Mouse (Mus musculus): ENCODE data around the gene Scarb2.

Scarb2 gene

GRCm38 (mm10) chr5:92435025-92435584 is 71.5 kb downstream of the Scarb2 start, which contains the start of gene Nup54:
TSS of gene Nup54 (minus strand) at chr5:92435219.
- DNase-seq (ENCODE audit: low spot score) = peak; percentile 96

GRCm38 (mm10) chr5:92434571-92434985 is 72.1 kb downstream of the Scarb2 start:
- no peak for DNase-seq (ENCODE audit: low spot score)

- no peak for DNase-seq (ENCODE audit: low spot score)
These were observed 72.6 kb downstream of the Scarb2 start for GRCm38 (mm10) chr5:92434070-92434469.

- DNase-seq (ENCODE audit: low spot score) = no peak
These were observed 75.0 kb downstream of the Scarb2 start for GRCm38 (mm10) chr5:92431611-92432010.

GRCm38 (mm10) chr5:92430723-92431122 is 75.9 kb downstream of the Scarb2 start:
- DNase-seq (ENCODE audit: low spot score) = no peak

- DNase-seq (ENCODE audit: low spot score) = no peak
These were observed 82.5 kb downstream of the Scarb2 start for GRCm38 (mm10) chr5:92424126-92424525.

- DNase-seq (ENCODE audit: low spot score) = no peak
These were observed 92.7 kb downstream of the Scarb2 start for GRCm38 (mm10) chr5:92413982-92414375.

- DNase-seq (ENCODE audit: low spot score) = no peak
These were observed 93.2 kb downstream of the Scarb2 start for GRCm38 (mm10) chr5:92413271-92413981.

- DNase-seq (ENCODE audit: low spot score) = no peak
These were observed 95.0 kb downstream of the Scarb2 start for GRCm38 (mm10) chr5:92411461-92412140.

- no peak for DNase-seq (ENCODE audit: low spot score)
These were observed 96.1 kb downstream of the Scarb2 start for GRCm38 (mm10) chr5:92410486-92410885.

GRCm38 (mm10) chr5:92409361-92410155 is 97.1 kb downstream of the Scarb2 start:
- DNase-seq (ENCODE audit: low spot score) = no peak

GRCm38 (mm10) chr5:92404400-92404678 is 102.3 kb downstream of the Scarb2 start:
- no peak for DNase-seq (ENCODE audit: low spot score)

- no peak for DNase-seq (ENCODE audit: low spot score)
These were observed 102.9 kb downstream of the Scarb2 start for GRCm38 (mm10) chr5:92403562-92404399.

GRCm38 (mm10) chr5:92402816-92403215 is 103.8 kb downstream of the Scarb2 start:
- DNase-seq (ENCODE audit: low spot score) = no peak

- peak; percentile 52 for DNase-seq (ENCODE audit: low spot score)
These were observed 108.5 kb downstream of the Scarb2 start for GRCm38 (mm10) chr5:92398153-92398552.

- DNase-seq (ENCODE audit: low spot score) = no peak
These were observed 110.2 kb downstream of the Scarb2 start for GRCm38 (mm10) chr5:92396476-92396875.

- DNase-seq (ENCODE audit: low spot score) = no peak
These were observed 110.9 kb downstream of the Scarb2 start for GRCm38 (mm10) chr5:92395764-92396163.

GRCm38 (mm10) chr5:92393863-92394262 is 112.8 kb downstream of the Scarb2 start:
- no peak for DNase-seq (ENCODE audit: low spot score)

GRCm38 (mm10) chr5:92392542-92392941 is 114.1 kb downstream of the Scarb2 start:
- DNase-seq (ENCODE audit: low spot score) = no peak

Data from left cerebral cortex, adult 11 months (tissue).